Mouse (Mus musculus) layer of hippocampus, postnatal 14 days (tissue): ENCODE measurements around the gene Pnma1. TPM values are rescaled to one million over a fixed set of nuclear protein-coding genes. Genes with fewer than 3 reads are reported as not detected.

Experiments used
- DNase-seq, 2 experiments: peaks; one replicate each; pipeline ENCODE4 v3.0.0; 2021 to 2022; ENCODE audit warnings: low spot score in 2 of 2, mixed read lengths in 1 of 2
- total RNA-seq, 2 experiments: library from RNA; stranded (reverse); gene quantifications; 2 replicates each; pipeline ENCODE4 v1.2.3; 2021

Gene Pnma1
- total RNA-seq, 2 experiments from 2014 or later: 3.3 to 4.5 TPM

- no peak for DNase-seq
Measured at GRCm38 (mm10) chr12:84178652-84179445, 30.6 kb upstream of the Pnma1 start.

- no peak for DNase-seq
Measured at GRCm38 (mm10) chr12:84178052-84178451, 29.8 kb upstream of the Pnma1 start.

GRCm38 (mm10) chr12:84176886-84177765, 28.8 kb upstream of the Pnma1 start:
- DNase-seq: no peak

GRCm38 (mm10) chr12:84176126-84176769, 28.0 kb upstream of the Pnma1 start:
- DNase-seq: no peak

- DNase-seq: peak; percentile 75 to 80
Measured at GRCm38 (mm10) chr12:84175659-84176061, 27.4 kb upstream of the Pnma1 start.

GRCm38 (mm10) chr12:84174871-84175270, 26.6 kb upstream of the Pnma1 start:
- no peak for DNase-seq

GRCm38 (mm10) chr12:84174190-84174811, 26.0 kb upstream of the Pnma1 start:
- no peak for DNase-seq

GRCm38 (mm10) chr12:84173309-84173915, 25.1 kb upstream of the Pnma1 start:
- no peak for DNase-seq

- DNase-seq: no peak
Measured at GRCm38 (mm10) chr12:84172862-84173261, 24.6 kb upstream of the Pnma1 start.

GRCm38 (mm10) chr12:84172216-84172615, 23.9 kb upstream of the Pnma1 start:
- no peak for DNase-seq

GRCm38 (mm10) chr12:84170610-84171009, 22.3 kb upstream of the Pnma1 start:
- no peak for DNase-seq

GRCm38 (mm10) chr12:84165631-84166373, 17.5 kb upstream of the Pnma1 start:
- DNase-seq: no peak

GRCm38 (mm10) chr12:84163586-84164110, 15.4 kb upstream of the Pnma1 start:
- no peak for DNase-seq

- no peak for DNase-seq
Measured at GRCm38 (mm10) chr12:84163133-84163532, 14.8 kb upstream of the Pnma1 start.

- DNase-seq: no peak
Measured at GRCm38 (mm10) chr12:84161616-84162433, 13.5 kb upstream of the Pnma1 start.

- no peak for DNase-seq
Measured at GRCm38 (mm10) chr12:84161116-84161515, 12.8 kb upstream of the Pnma1 start.

GRCm38 (mm10) chr12:84160491-84160890, 12.2 kb upstream of the Pnma1 start:
- DNase-seq: no peak

GRCm38 (mm10) chr12:84158156-84158555, 9.9 kb upstream of the Pnma1 start:
- DNase-seq: no peak

- DNase-seq: no peak
Measured at GRCm38 (mm10) chr12:84156210-84156609, 7.9 kb upstream of the Pnma1 start.
